Mouse (Mus musculus): ENCODE data around the gene Defb20. TPM values are rescaled to one million over a fixed set of nuclear protein-coding genes. Genes with fewer than 3 reads are reported as not detected.

Gene Defb20
- polyA plus RNA-seq, 1 experiment from 2014 or later: not detected

DNA sequence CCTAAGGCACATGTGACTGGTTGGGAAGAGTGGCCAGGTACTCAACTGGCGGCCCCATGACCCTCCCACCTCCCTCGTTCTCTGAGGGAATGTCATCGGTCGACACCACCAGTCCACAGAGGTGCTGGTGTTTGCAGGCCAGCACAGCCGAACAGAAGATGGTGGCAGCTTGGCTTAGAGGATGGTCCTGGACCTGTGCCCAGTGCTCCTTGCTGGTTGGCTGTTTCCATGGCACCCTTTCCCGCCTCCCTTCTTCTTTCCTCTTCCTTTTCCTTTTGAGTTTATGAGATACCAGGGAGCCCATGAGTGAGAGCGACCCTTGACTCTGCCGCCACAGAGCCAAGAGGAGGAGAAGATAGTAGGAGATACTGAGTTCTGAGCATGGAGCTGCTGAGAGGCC lies 33.6 kb upstream of the Defb20 start:
- WGBS: 87% methylated on average over 8 of the region's 8 CpGs
- ATAC-seq (ENCODE audit: insufficient number of reproducible peaks, low FRiP score, low TSS enrichment, low read depth): no peak
- no peak for DNase-seq (ENCODE audit: low spot score)

DNA sequence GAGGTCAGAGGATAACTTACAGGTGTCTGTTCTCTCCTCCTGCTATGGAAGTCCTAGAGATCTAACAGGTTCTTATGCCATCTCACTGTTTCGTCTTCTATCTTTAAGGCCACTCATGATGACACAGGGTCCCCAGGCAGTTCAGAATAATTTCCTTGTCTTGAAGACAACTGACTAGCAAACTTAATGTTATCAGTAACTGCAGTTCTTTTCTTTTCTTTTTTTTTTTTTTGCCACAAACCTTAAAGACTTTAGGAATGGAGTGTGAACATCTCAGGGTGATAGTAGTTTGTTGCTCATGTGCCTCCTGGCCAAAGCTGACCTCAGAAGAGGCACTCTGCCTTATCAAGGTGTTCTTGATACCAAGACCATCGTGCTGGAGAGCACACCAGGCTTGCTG lies 30.2 kb upstream of the Defb20 start:
- no peak overlapping the region for H3K4me3 ChIP-seq (ENCODE audit: low read depth, low read length)
- no peak overlapping the region for H3K27ac ChIP-seq (replicated peaks; ENCODE audit: low read depth, low read length)
- ATAC-seq (ENCODE audit: insufficient number of reproducible peaks, low FRiP score, low TSS enrichment, low read depth): no peak
- DNase-seq (ENCODE audit: low spot score): no peak
- no peaks in the 10 kb centered on the region for H3K9me3 ChIP-seq (ENCODE audit: control insufficient read depth, low read length)
- 81% methylated on average over 2 of the region's 2 CpGs for WGBS
- H3K27me3 ChIP-seq (ENCODE audit: control insufficient read depth, insufficient read depth, low read length): no peaks in the 10 kb centered on the region
- no peak overlapping the region for H3K4me2 ChIP-seq (ENCODE audit: low read depth, severe bottlenecking)
- no peaks in the 10 kb centered on the region for H3K36me3 ChIP-seq (ENCODE audit: control insufficient read depth, insufficient read depth, low read length)
- H3K4me1 ChIP-seq (ENCODE audit: control insufficient read depth, insufficient read depth, low read length): no peaks in the 10 kb centered on the region
- no peak overlapping the region for H3K9ac ChIP-seq (ENCODE audit: low read length)

More for the DNA sequence above, 33.6 kb upstream of the Defb20 start:
- H3K9me3 ChIP-seq (ENCODE audit: control insufficient read depth, low read length): no peaks in the 10 kb centered on the region
- H3K4me2 ChIP-seq (ENCODE audit: low read depth, severe bottlenecking): no peak overlapping the region
- H3K36me3 ChIP-seq (ENCODE audit: control insufficient read depth, insufficient read depth, low read length): no peaks in the 10 kb centered on the region
- no peak overlapping the region for H3K4me3 ChIP-seq (ENCODE audit: low read depth, low read length)
- H3K4me1 ChIP-seq (ENCODE audit: control insufficient read depth, insufficient read depth, low read length): no peaks in the 10 kb centered on the region
- H3K27me3 ChIP-seq (ENCODE audit: control insufficient read depth, insufficient read depth, low read length): no peaks in the 10 kb centered on the region
- H3K9ac ChIP-seq (ENCODE audit: low read length): no peak overlapping the region
- no peak overlapping the region for H3K27ac ChIP-seq (replicated peaks; ENCODE audit: low read depth, low read length)

DNA sequence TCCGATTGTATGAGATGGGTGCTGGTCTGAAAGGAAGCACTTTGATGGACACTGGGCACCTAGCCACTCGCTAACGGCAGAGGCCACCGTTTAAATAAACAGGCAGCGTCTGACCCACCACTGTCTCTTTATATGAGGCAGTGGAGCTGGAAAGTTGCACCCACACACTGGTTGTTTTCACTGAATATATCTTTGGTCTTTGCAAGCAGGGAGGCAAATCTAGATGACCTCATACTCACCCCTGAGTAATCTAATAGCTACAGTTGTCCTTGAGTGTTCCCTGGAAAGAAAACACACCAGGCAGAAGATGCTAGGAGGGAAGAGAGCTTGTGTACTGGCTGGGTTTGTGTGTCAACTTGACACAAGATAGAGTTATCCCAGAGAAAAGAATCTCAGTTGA lies 29.4 kb upstream of the Defb20 start:
- Histone ChIP-seq H3K27me3 (ENCODE audit: control insufficient read depth, insufficient read depth, low read length) (no peaks in the 10 kb centered on the region), H3K9ac (ENCODE audit: low read length) (no peak overlapping the region), H3K27ac (replicated peaks; ENCODE audit: low read depth, low read length) (no peak overlapping the region), H3K9me3 (ENCODE audit: control insufficient read depth, low read length) (no peaks in the 10 kb centered on the region), H3K4me3 (ENCODE audit: low read depth, low read length) (no peak overlapping the region), H3K36me3 (ENCODE audit: control insufficient read depth, insufficient read depth, low read length) (no peaks in the 10 kb centered on the region), H3K4me1 (ENCODE audit: control insufficient read depth, insufficient read depth, low read length) (no peaks in the 10 kb centered on the region), H3K4me2 (ENCODE audit: low read depth, severe bottlenecking) (no peak overlapping the region)
- no peak for DNase-seq (ENCODE audit: low spot score)
- WGBS: 62% methylated on average over 5 of the region's 5 CpGs
- no peak for ATAC-seq (ENCODE audit: insufficient number of reproducible peaks, low FRiP score, low TSS enrichment, low read depth)

DNA sequence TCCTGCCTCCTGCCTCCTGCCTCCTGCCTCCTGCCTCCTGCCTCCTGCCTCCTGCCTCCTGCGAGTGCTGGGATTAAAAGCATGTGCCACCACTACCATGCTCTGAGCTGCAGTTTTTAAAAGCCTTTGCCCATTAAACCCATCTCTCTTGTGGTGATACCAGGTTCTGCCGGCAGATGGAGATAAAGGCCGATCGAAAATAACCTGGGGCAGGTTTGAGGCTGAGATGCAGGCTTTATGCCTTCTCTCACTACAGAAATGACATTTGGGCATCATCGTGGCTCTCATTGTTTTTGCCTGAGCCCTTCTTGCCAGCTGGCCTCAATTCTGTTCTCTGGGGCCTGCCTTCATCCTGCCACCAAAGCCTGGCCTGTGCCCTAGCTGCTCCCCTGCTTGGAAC lies 26.6 kb upstream of the Defb20 start:
- Histone ChIP-seq H3K27me3 (ENCODE audit: control insufficient read depth, insufficient read depth, low read length) (no peaks in the 10 kb centered on the region), H3K27ac (replicated peaks; ENCODE audit: low read depth, low read length) (no peak overlapping the region), H3K9me3 (ENCODE audit: control insufficient read depth, low read length) (no peaks in the 10 kb centered on the region), H3K36me3 (ENCODE audit: control insufficient read depth, insufficient read depth, low read length) (no peaks in the 10 kb centered on the region), H3K4me2 (ENCODE audit: low read depth, severe bottlenecking) (no peak overlapping the region), H3K4me3 (ENCODE audit: low read depth, low read length) (no peak overlapping the region), H3K4me1 (ENCODE audit: control insufficient read depth, insufficient read depth, low read length) (no peaks in the 10 kb centered on the region), H3K9ac (ENCODE audit: low read length) (no peak overlapping the region)
- ATAC-seq (ENCODE audit: insufficient number of reproducible peaks, low FRiP score, low TSS enrichment, low read depth): no peak
- WGBS: 7% methylated on average over 5 of the region's 5 CpGs
- peak; percentile 84 for DNase-seq (ENCODE audit: low spot score)

DNA sequence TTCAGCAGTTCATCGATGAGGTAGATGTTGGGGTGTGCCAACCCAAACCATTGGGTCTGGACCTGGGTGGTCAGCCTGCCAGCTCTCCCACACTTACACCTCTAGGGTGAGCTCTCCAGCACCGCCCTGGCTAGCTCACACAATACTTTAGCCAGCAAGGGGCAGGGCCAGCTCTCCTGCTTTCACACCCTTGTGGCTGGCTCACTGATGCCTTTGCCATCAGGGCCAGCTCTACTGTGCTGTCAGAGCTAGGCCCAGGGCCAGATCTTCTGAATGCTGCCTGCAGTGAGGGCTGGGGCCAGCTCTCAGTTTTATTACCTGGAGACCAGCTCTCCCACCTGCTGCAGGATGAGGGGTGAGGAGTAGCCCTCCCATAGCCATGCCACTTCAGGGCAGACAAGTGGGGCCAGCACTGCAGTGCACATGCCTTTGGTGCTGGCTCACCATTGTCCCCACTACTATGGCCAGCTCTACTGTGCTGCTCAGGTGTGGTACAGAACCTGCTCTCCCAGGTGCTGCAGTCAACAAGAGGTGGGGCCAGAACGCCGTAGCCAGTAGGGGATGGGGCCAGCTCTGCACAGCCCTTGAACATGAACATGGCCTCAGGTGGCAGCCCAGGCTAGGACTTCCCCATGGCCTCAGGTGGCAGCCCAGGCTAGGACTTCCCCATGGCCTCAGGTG lies 24.6 kb upstream of the Defb20 start:
- WGBS: 66% methylated on average over 4 of the region's 4 CpGs
- H3K27me3 ChIP-seq (ENCODE audit: control insufficient read depth, insufficient read depth, low read length): no peaks in the 10 kb centered on the region
- H3K9ac ChIP-seq (ENCODE audit: low read length): no peak overlapping the region
- no peak overlapping the region for H3K27ac ChIP-seq (replicated peaks; ENCODE audit: low read depth, low read length)
- H3K4me3 ChIP-seq (ENCODE audit: low read depth, low read length): no peak overlapping the region
- H3K36me3 ChIP-seq (ENCODE audit: control insufficient read depth, insufficient read depth, low read length): no peaks in the 10 kb centered on the region
- DNase-seq (ENCODE audit: low spot score) (no peak), ATAC-seq (ENCODE audit: insufficient number of reproducible peaks, low FRiP score, low TSS enrichment, low read depth) (peak; percentile 51; the same call in 1 of the 2 replicates)
- no peaks in the 10 kb centered on the region for H3K4me1 ChIP-seq (ENCODE audit: control insufficient read depth, insufficient read depth, low read length)
- no peak overlapping the region for H3K4me2 ChIP-seq (ENCODE audit: low read depth, severe bottlenecking)
- no peaks in the 10 kb centered on the region for H3K9me3 ChIP-seq (ENCODE audit: control insufficient read depth, low read length)

DNA sequence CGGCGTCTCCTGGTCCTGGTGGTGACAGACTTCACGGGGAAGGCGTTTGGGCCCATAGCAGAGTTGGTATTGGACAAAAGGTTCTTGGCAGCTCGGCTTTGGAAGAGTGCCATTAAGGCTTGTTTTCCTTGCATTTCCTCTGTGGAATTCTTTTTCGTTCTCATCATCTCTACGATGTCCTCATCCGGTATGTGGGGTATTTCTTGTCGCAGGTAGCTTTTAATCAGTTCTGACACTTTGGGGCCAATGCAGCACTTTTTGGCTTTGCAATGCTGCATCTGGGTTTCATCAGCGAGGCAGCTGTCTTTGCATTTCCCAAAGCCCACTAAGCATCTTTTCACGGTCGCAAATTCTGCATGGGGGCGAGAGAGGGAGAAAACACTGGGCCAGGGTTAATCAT lies 17.6 kb upstream of the Defb20 start:
- Histone ChIP-seq H3K36me3 (ENCODE audit: control insufficient read depth, insufficient read depth, low read length) (no peaks in the 10 kb centered on the region), H3K27me3 (ENCODE audit: control insufficient read depth, insufficient read depth, low read length) (no peaks in the 10 kb centered on the region), H3K4me3 (ENCODE audit: low read depth, low read length) (no peak overlapping the region), H3K27ac (replicated peaks; ENCODE audit: low read depth, low read length) (no peak overlapping the region), H3K4me1 (ENCODE audit: control insufficient read depth, insufficient read depth, low read length) (no peaks in the 10 kb centered on the region), H3K4me2 (ENCODE audit: low read depth, severe bottlenecking) (no peak overlapping the region), H3K9me3 (ENCODE audit: control insufficient read depth, low read length) (no peaks in the 10 kb centered on the region), H3K9ac (ENCODE audit: low read length) (no peak overlapping the region)
- 49% methylated on average over 13 of the region's 13 CpGs for WGBS
- no peak for ATAC-seq (ENCODE audit: insufficient number of reproducible peaks, low FRiP score, low TSS enrichment, low read depth)
- no peak for DNase-seq (ENCODE audit: low spot score)

DNA sequence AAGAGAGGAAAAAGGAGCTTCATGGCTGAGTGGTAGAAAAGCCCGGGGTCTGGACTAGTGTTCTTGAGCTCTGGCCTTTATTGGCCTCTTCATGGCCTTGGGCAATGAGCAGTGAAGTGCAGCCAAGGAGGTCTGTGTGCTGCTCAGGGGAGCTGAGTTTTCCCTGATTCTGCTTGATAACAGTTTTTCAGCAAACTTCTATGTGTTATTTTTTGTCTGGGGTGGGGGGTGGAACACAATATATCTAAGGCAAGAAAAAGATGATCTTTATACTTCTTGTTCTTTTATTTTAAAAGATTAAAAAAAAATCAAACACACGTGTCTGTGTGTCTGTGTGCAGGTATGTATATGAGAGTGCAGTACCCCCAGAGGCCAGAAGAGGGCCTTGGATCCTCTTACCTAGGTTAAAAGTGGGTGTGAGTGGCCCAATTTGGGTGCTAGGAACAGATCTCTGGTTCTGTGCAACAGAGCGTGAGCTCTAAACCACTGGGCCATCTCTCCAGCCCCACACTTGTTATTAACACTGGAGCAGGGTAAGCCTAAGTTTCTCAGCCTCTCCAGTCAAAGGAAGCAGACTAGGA lies 12.2 kb upstream of the Defb20 start, which contains the start of gene Defb23:
Gene Defb23, minus strand, starts transcription at position 51 of the 581 bp plus-strand sequence.
- no peak within 1 kb of the TSS for H3K9ac ChIP-seq (ENCODE audit: low read length)
- no peaks in the 10 kb centered on the region for H3K4me1 ChIP-seq (ENCODE audit: control insufficient read depth, insufficient read depth, low read length)
- no peaks in the 10 kb centered on the region for H3K27me3 ChIP-seq (ENCODE audit: control insufficient read depth, insufficient read depth, low read length)
- 85% methylated on average over 3 of the region's 3 CpGs for WGBS
- DNase-seq (ENCODE audit: low spot score): no peak
- H3K4me2 ChIP-seq (ENCODE audit: low read depth, severe bottlenecking): no peak within 1 kb of the TSS
- H3K4me3 ChIP-seq (ENCODE audit: low read depth, low read length): no peak within 1 kb of the TSS
- no peak for ATAC-seq (ENCODE audit: insufficient number of reproducible peaks, low FRiP score, low TSS enrichment, low read depth)
- no peak within 1 kb of the TSS for H3K27ac ChIP-seq (replicated peaks; ENCODE audit: low read depth, low read length)
- H3K9me3 ChIP-seq (ENCODE audit: control insufficient read depth, low read length): no peaks in the 10 kb centered on the region
- no peaks in the 10 kb centered on the region for H3K36me3 ChIP-seq (ENCODE audit: control insufficient read depth, insufficient read depth, low read length)

DNA sequence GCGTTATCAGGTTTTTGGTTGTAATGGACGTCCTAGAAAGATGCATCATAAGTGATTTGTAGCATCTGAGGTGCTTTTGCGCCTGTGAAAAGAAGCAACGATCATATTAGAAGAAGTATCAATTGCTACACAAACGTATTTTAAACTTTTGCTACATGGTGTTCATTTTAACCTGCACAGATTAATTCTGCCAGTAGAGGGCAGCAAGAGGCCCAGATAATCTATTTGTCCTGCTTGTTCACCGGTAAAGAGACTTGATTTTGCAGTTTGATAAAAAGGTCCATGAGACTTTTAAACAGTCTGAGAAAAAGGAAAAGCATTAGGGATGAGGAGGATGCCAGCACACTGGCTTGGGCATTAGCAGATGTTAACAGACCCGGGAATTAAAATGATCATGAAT lies 5.9 kb upstream of the Defb20 start:
- DNase-seq (ENCODE audit: low spot score) (peak; percentile 62), ATAC-seq (ENCODE audit: insufficient number of reproducible peaks, low FRiP score, low TSS enrichment, low read depth) (no peak)
- WGBS: 37% methylated on average over 7 of the region's 7 CpGs
- Histone ChIP-seq H3K36me3 (ENCODE audit: control insufficient read depth, insufficient read depth, low read length) (no peaks in the 10 kb centered on the region), H3K9ac (ENCODE audit: low read length) (no peak overlapping the region), H3K4me2 (ENCODE audit: low read depth, severe bottlenecking) (no peak overlapping the region), H3K27ac (replicated peaks; ENCODE audit: low read depth, low read length) (no peak overlapping the region), H3K4me3 (ENCODE audit: low read depth, low read length) (no peak overlapping the region), H3K9me3 (ENCODE audit: control insufficient read depth, low read length) (no peaks in the 10 kb centered on the region), H3K27me3 (ENCODE audit: control insufficient read depth, insufficient read depth, low read length) (no peaks in the 10 kb centered on the region), H3K4me1 (ENCODE audit: control insufficient read depth, insufficient read depth, low read length) (no peaks in the 10 kb centered on the region)

DNA sequence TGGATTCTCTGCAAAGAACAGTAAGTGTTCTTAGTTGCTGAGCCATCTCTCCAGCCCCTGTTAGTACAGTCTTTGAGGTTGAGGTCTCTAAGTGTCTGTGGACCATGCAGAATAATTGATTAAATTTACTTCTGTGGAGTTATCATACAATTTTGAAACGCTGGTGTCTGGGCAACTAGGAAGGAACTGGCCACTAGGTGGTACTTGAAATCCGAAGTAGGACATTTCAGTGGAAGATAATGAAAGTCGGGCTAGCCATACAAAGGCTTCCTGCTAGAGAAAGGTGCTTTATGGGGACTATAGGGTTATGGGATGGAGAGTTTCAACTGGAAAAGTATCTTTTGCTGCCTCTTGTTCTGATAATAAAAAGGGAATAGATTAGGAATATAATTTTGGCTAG lies 4.4 kb upstream of the Defb20 start:
- no peak overlapping the region for H3K4me2 ChIP-seq (ENCODE audit: low read depth, severe bottlenecking)
- no peaks in the 10 kb centered on the region for H3K4me1 ChIP-seq (ENCODE audit: control insufficient read depth, insufficient read depth, low read length)
- WGBS: 42% methylated on average over 3 of the region's 3 CpGs
- H3K27me3 ChIP-seq (ENCODE audit: control insufficient read depth, insufficient read depth, low read length): no peaks in the 10 kb centered on the region
- H3K36me3 ChIP-seq (ENCODE audit: control insufficient read depth, insufficient read depth, low read length): no peaks in the 10 kb centered on the region
- DNase-seq (ENCODE audit: low spot score) (no peak), ATAC-seq (ENCODE audit: insufficient number of reproducible peaks, low FRiP score, low TSS enrichment, low read depth) (no peak)
- H3K9me3 ChIP-seq (ENCODE audit: control insufficient read depth, low read length): no peaks in the 10 kb centered on the region
- H3K27ac ChIP-seq (replicated peaks; ENCODE audit: low read depth, low read length): no peak overlapping the region
- no peak overlapping the region for H3K9ac ChIP-seq (ENCODE audit: low read length)
- H3K4me3 ChIP-seq (ENCODE audit: low read depth, low read length): no peak overlapping the region
